Mouse (Mus musculus) ES-E14 (cell line): Measurements from ENCODE around the gene Bspry.

ENCODE experiments used
- HCFC1 ChIP-seq: IDR thresholded peaks from 2 replicates; pipeline ENCODE4 v1.6.1; 2012; ENCODE audit warnings: low read length, inconsistent platforms, borderline replicate concordance; ENCODE audit not compliant: insufficient read depth
- MAFK ChIP-seq: IDR thresholded peaks from 2 replicates; pipeline ENCODE4 v1.6.1; 2014; ENCODE audit warnings: mild to moderate bottlenecking, low read depth, low read length, inconsistent platforms; ENCODE audit not compliant: insufficient read depth
- ZC3H11A ChIP-seq: IDR thresholded peaks from 2 replicates; pipeline ENCODE4 v1.6.1; 2012; ENCODE audit warnings: low read depth, mild to moderate bottlenecking, inconsistent platforms, low read length, borderline replicate concordance
- ZNF384 ChIP-seq: IDR thresholded peaks from 2 replicates; pipeline ENCODE4 v1.6.1; 2012; ENCODE audit warnings: low read depth, low read length, inconsistent platforms

- TF ChIP-seq ZC3H11A (no peak), MAFK (no peak), HCFC1 (no peak), ZNF384 (no peak)
These were observed 23.1 kb downstream of the Bspry start for GRCm38 (mm10) chr4:62502969-62503368.
